Mouse (Mus musculus) adrenal gland, postnatal 36 days (tissue): Measurements from ENCODE around the gene Map3k21. TPM values are rescaled to one million over a fixed set of nuclear protein-coding genes. Genes with fewer than 3 reads are reported as not detected.

Experiments used
- DNase-seq, 2 experiments: peaks; one replicate each; pipeline ENCODE4 v3.0.0; 2021; ENCODE audit warnings: mixed read lengths in 1 of 2
- total RNA-seq, 2 experiments: library from RNA; stranded (reverse); gene quantifications; 2 replicates each; pipeline ENCODE4 v1.2.3; 2021

Gene Map3k21
- total RNA-seq, 2 experiments from 2014 or later: 0.70 to 2.7 TPM

GRCm38 (mm10) chr8:125914386-125914785, 4.1 kb downstream of the Map3k21 start:
- no peak for DNase-seq

- no peak for DNase-seq
Measured at GRCm38 (mm10) chr8:125917013-125917412, 6.8 kb downstream of the Map3k21 start.

- no peak for DNase-seq
Measured at GRCm38 (mm10) chr8:125918719-125919118, 8.5 kb downstream of the Map3k21 start.

- no peak for DNase-seq
Measured at GRCm38 (mm10) chr8:125919560-125919959, 9.3 kb downstream of the Map3k21 start.

GRCm38 (mm10) chr8:125920281-125920680, 10.0 kb downstream of the Map3k21 start:
- no peak for DNase-seq

- no peak for DNase-seq
Measured at GRCm38 (mm10) chr8:125920761-125921160, 10.5 kb downstream of the Map3k21 start.

- no peak for DNase-seq
Measured at GRCm38 (mm10) chr8:125922333-125922732, 12.1 kb downstream of the Map3k21 start.

GRCm38 (mm10) chr8:125926636-125927035, 16.4 kb downstream of the Map3k21 start:
- DNase-seq: no peak

- DNase-seq: no peak
Measured at GRCm38 (mm10) chr8:125930276-125931046, 20.2 kb downstream of the Map3k21 start.

- DNase-seq: no peak
Measured at GRCm38 (mm10) chr8:125931822-125932221, 21.6 kb downstream of the Map3k21 start.

- peak; percentile 67 to 69 for DNase-seq
Measured at GRCm38 (mm10) chr8:125935649-125936048, 25.4 kb downstream of the Map3k21 start.

GRCm38 (mm10) chr8:125944511-125944910, 34.3 kb downstream of the Map3k21 start:
- DNase-seq: no peak

- DNase-seq: no peak
Measured at GRCm38 (mm10) chr8:125948696-125949308, 38.6 kb downstream of the Map3k21 start.

- peak; percentile 81 to 82 for DNase-seq
Measured at GRCm38 (mm10) chr8:125950007-125950940, 40.0 kb downstream of the Map3k21 start.

- DNase-seq: peak; percentile 54 to 73
Measured at GRCm38 (mm10) chr8:125955671-125956070, 45.4 kb downstream of the Map3k21 start.

GRCm38 (mm10) chr8:125956796-125957195, 46.5 kb downstream of the Map3k21 start:
- no peak for DNase-seq

GRCm38 (mm10) chr8:125957226-125957993, 47.2 kb downstream of the Map3k21 start:
- DNase-seq: no peak

- DNase-seq: no peak
Measured at GRCm38 (mm10) chr8:125957994-125958368, 47.7 kb downstream of the Map3k21 start.

GRCm38 (mm10) chr8:125959363-125959771, 49.1 kb downstream of the Map3k21 start:
- no peak for DNase-seq

- no peak for DNase-seq
Measured at GRCm38 (mm10) chr8:125960037-125960436, 49.8 kb downstream of the Map3k21 start.

GRCm38 (mm10) chr8:125961790-125962189, 51.5 kb downstream of the Map3k21 start:
- DNase-seq: no peak

- DNase-seq: no peak
Measured at GRCm38 (mm10) chr8:125963807-125964211, 53.6 kb downstream of the Map3k21 start.
